Mouse (Mus musculus) ES-E14 (cell line): ENCODE measurements at regions not wholly inside any gene's neighbourhood (a gene's known extent, or its start where the extent isn't known, plus 50 kb on each side); places are given as distances from the start of the nearest gene placed in this dataset.

Experiments
- CHD2 ChIP-seq: IDR thresholded peaks from 2 replicates; pipeline ENCODE4 v1.6.1; 2014; ENCODE audit warnings: mild to moderate bottlenecking, low read depth, low read length, inconsistent platforms
- HCFC1 ChIP-seq: IDR thresholded peaks from 2 replicates; pipeline ENCODE4 v1.6.1; 2012; ENCODE audit warnings: low read length, inconsistent platforms, borderline replicate concordance; ENCODE audit not compliant: insufficient read depth
- MAFK ChIP-seq: IDR thresholded peaks from 2 replicates; pipeline ENCODE4 v1.6.1; 2014; ENCODE audit warnings: mild to moderate bottlenecking, low read depth, low read length, inconsistent platforms; ENCODE audit not compliant: insufficient read depth
- ZC3H11A ChIP-seq: IDR thresholded peaks from 2 replicates; pipeline ENCODE4 v1.6.1; 2012; ENCODE audit warnings: low read depth, mild to moderate bottlenecking, inconsistent platforms, low read length, borderline replicate concordance

DNA sequence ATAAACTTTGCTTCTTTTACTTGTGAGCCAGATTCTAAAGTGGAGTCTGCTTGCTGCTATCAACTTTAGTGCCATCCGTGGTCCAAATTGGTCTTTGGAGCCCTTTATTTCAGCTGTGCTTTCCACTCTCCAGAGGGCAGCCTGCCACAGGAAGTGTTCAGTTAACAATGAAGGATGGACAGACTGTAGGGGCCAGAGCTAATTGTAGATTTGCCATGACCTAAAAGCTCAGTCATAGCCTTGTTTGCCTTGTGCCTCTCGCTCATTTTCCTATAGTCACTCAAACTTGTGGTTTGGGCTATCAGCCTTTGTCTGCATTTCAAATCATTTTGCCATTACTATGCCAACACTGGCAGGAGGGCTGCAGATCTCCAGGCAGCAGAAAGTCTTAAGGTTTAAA lies 131.8 kb upstream of the Vegfc start:
- TF ChIP-seq CHD2 (no peak), MAFK (no peak), HCFC1 (no peak), ZC3H11A (no peak)
